Mouse (Mus musculus) erythroblast, embryonic 14.5 days (primary cell): ENCODE results near the gene Tigar.

Source experiments
- GATA1 ChIP-seq: IDR thresholded peaks from 2 replicates; pipeline ENCODE4 v1.6.1; 2012; ENCODE audit warnings: low read length, inconsistent platforms, mixed read lengths
- TAL1 ChIP-seq: IDR thresholded peaks from 3 replicates; pipeline ENCODE4 v1.6.1; 2012; ENCODE audit warnings: low read length, inconsistent platforms, mixed read lengths

- TF ChIP-seq TAL1 (no peak), GATA1 (no peak)
Measured at GRCm38 (mm10) chr6:127103506-127104275, 5.7 kb downstream of the Tigar start.
